Mouse (Mus musculus) erythroblast, adult 5-6 weeks (primary cell): Measurements from ENCODE around the gene Gpr19. TPM values are rescaled to one million over a fixed set of nuclear protein-coding genes. Genes with fewer than 3 reads are reported as not detected.
A peak's percentile ranks its signal among the peaks of the same experiment; 100 is the strongest.

Source experiments
- ATAC-seq: replicated peaks from 2 replicates; pipeline ENCODE4 v1.8.0; 2016; ENCODE audit warnings: moderate number of reproducible peaks, mild to moderate bottlenecking, moderate TSS enrichment, inconsistent platforms; ENCODE audit not compliant: poor library complexity, low FRiP score, severe bottlenecking
- total RNA-seq, 2 experiments: library from RNA; stranded (forward) in 1 of 2; stranded (reverse) in 1 of 2; fragments of 150-400 nt in 1 of 2; fragments of 200-764, 138-1000 nt in 1 of 2; gene quantifications; 2 replicates each; pipeline versions ENCODE4 v1.2.3 to v1.2.4; 2015 to 2017; ENCODE audit warnings: low replicate concordance in 2 of 2

Gpr19 gene
- total RNA-seq, 2 experiments from 2014 or later: 5.0 to 8.3 TPM

GRCm38 (mm10) chr6:134896570-134897436, 1.6 kb downstream of the Gpr19 start:
- peak; percentile 27 for ATAC-seq

GRCm38 (mm10) chr6:134890436-134890835, 7.9 kb downstream of the Gpr19 start:
- no peak for ATAC-seq

- no peak for ATAC-seq
Measured at GRCm38 (mm10) chr6:134889763-134890162, 8.6 kb downstream of the Gpr19 start.

- no peak for ATAC-seq
Measured at GRCm38 (mm10) chr6:134888563-134889017, 9.8 kb downstream of the Gpr19 start.

- no peak for ATAC-seq
Measured at GRCm38 (mm10) chr6:134887711-134888449, 10.5 kb downstream of the Gpr19 start.

- no peak for ATAC-seq
Measured at GRCm38 (mm10) chr6:134887008-134887407, 11.4 kb downstream of the Gpr19 start.

- no peak for ATAC-seq
Measured at GRCm38 (mm10) chr6:134886475-134886874, 11.9 kb downstream of the Gpr19 start.

- ATAC-seq: no peak
Measured at GRCm38 (mm10) chr6:134885515-134885914, 12.9 kb downstream of the Gpr19 start.

GRCm38 (mm10) chr6:134883661-134884060, 14.7 kb downstream of the Gpr19 start:
- no peak for ATAC-seq

- no peak for ATAC-seq
Measured at GRCm38 (mm10) chr6:134880046-134880445, 18.3 kb downstream of the Gpr19 start.

GRCm38 (mm10) chr6:134879556-134879955, 18.8 kb downstream of the Gpr19 start:
- ATAC-seq: no peak

GRCm38 (mm10) chr6:134877892-134878291, 20.5 kb downstream of the Gpr19 start:
- ATAC-seq: no peak

GRCm38 (mm10) chr6:134877276-134877675, 21.1 kb downstream of the Gpr19 start:
- no peak for ATAC-seq

- ATAC-seq: peak; percentile 40; the same call in 1 of the 2 replicates
Measured at GRCm38 (mm10) chr6:134876795-134877194, 21.6 kb downstream of the Gpr19 start.

GRCm38 (mm10) chr6:134873018-134873417, 25.4 kb downstream of the Gpr19 start:
- ATAC-seq: no peak

GRCm38 (mm10) chr6:134872236-134872635, 26.1 kb downstream of the Gpr19 start:
- no peak for ATAC-seq

GRCm38 (mm10) chr6:134870887-134871286, 27.5 kb downstream of the Gpr19 start:
- ATAC-seq: peak; percentile 36; the same call in 1 of the 2 replicates

- peak; percentile 56 for ATAC-seq
Measured at GRCm38 (mm10) chr6:134870209-134870742, 28.1 kb downstream of the Gpr19 start.

- no peak for ATAC-seq
Measured at GRCm38 (mm10) chr6:134867325-134867724, 31.1 kb downstream of the Gpr19 start.

GRCm38 (mm10) chr6:134866113-134866512, 32.3 kb downstream of the Gpr19 start:
- no peak for ATAC-seq
